Mouse (Mus musculus) ES-Bruce4 (cell line): ENCODE measurements at regions not wholly inside any gene's neighbourhood (a gene's known extent, or its start where the extent isn't known, plus 50 kb on each side); places are given as distances from the start of the nearest gene placed in this dataset.

ENCODE experiments used
- CTCF ChIP-seq: IDR thresholded peaks from one replicate; pipeline ENCODE4 v1.8.1; 2011; ENCODE audit warnings: low read depth, low read length
- EP300 ChIP-seq: IDR thresholded peaks from 2 replicates; pipeline ENCODE4 v1.6.1; 2011; ENCODE audit warnings: low read depth, low read length; ENCODE audit not compliant: insufficient read depth
- POLR2A ChIP-seq: IDR thresholded peaks from one replicate; pipeline ENCODE4 v1.8.1; 2011; ENCODE audit warnings: low read length; ENCODE audit not compliant: insufficient read depth

DNA sequence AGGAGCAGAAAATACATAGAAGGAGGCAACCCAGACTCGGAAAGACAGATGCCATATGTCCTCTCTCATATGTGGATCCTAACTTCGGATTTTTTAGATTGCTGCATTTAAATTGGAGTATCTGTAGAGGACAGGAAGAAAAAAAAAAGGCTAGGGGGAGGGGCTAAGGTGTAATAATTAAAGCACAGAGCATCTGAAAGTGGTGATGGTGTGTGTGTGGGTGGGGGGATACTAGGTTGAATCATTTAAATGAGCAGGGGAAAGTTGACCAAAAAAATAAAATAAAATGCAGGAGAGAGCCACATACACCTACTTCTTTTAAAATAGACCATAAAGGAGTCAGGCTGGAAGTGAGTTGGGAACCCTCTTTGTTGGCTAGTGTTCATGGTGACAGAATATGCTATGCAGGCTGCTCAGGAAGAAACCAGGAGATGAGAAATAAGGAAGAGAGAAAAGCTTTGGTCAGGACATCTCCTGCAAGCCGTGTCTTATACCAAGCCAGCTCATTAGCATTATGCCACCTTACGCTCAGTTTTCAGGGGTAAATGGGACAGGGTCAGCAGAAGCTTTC is 104.7 kb upstream of the Ptprm start:
- TF ChIP-seq EP300 (no peak), POLR2A (no peak), CTCF (no peak)
